Mouse (Mus musculus): ENCODE data around the gene Fsd1l.
"Not testable (repeated sequence)": the region's sequence is repeated elsewhere in the genome, so short reads cannot be mapped to it uniquely, and the experiment has no call there.

Fsd1l gene

DNA sequence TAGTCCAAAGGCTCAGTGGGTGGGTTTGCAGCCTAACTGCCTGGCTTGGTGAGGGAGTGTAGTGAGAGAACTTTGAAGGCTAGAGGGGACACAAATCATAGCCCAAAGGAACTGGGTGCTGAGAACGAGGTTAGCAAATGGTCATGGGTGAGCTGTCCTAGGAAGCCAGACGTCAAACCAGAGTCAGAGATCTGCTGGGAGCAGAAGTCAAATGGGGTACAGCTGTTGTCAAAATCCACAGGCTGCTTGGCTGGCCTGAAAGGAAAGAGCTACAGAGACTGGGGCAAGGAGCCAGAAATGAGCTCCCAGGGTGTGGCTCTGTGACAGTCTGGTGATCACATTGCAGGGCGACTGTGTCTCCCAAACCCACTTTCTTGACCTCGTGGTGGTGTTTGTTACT is 2.3 kb upstream of the Fsd1l start:
- DNase-seq (ENCODE audit: low read depth, low spot score): no peak

DNA sequence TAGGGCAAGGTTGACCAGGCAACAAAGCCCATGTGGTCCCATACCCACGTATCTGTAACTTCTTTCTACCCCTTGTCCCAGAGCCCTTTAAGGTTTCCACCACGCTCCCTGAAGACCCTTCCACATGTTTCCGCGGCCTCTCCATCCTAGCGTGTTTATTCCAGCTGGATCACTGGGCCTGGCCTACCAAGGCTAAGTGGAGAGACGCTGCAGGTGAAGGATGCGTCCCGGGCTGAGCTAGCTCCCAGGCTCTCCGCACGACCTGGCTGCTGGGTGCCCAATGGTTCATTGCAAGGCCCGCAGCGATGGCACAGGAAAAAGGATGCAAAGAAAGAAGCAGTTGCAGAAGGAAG is 332 bp upstream of the Fsd1l start:
- no peak for DNase-seq (ENCODE audit: low read depth, low spot score)

DNA sequence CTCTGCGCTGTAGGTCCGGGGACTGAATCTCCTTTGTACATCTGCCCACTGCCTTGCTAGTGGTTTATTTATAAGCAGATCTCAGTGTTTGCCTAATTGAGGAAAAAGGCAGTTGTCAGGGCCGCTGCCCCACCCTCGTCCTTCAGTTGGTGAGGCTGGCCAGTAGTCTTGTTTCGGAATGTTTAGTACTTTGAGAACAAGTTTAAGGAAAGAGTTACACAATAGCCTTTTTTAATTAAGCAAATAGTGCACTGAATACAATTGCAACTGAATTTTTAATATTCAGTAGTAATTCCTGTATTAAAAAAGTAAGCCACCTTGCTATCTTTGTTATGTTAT is 709 bp downstream of the Fsd1l start:
- DNase-seq (ENCODE audit: low read depth, low spot score): no peak

DNA sequence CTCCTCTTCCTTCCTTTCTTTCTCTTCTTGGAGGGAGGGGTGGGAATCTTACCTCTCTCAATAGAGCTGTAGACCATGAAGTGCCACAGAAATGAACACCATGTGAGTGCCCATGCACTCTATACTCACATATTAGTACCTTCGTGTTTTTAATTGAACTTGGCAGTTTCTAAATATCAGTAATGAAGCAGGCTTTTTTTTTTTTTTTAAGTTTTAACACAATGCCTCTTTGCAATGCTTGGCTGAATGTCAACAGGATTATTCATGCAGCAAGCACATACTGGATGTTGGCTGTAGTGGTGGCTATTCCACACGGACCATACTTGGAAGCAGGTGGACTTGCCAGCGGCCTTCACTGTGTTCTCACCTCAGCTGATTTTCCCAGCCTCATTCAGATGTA is 4.1 kb downstream of the Fsd1l start:
- no peak for DNase-seq (ENCODE audit: low read depth, low spot score)

DNA sequence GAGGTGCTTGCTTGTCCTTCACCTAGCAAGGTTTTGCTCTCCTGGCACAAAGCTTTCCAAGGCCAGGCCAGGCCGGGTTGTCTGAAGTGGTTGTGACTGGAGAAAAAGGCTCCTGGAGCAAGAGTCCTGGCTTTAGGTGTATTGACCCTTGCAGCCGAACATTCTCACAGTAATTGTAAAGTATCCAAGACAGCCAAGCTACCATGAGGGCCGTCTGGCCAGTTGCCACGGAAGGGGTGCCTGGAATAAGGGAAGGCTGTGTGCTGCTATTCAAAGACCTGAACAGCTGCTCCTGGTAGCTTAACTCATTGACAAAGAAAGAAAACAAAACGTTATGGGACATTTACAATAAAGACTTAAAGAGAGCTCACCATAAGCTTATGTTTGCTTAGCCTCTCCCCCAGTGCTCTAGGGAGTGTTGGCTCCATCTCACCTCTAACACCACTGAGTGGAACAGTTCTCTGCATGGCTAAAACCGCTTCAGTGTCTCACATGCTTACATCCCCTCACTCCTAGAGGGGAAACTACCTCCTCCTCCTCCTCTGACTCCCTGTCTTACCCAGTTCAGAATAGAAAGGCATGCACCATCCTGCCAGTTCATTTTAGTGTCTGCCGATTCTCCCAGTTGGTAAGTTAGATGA is 6.1 kb downstream of the Fsd1l start:
- no peak for DNase-seq (ENCODE audit: low read depth, low spot score)

DNA sequence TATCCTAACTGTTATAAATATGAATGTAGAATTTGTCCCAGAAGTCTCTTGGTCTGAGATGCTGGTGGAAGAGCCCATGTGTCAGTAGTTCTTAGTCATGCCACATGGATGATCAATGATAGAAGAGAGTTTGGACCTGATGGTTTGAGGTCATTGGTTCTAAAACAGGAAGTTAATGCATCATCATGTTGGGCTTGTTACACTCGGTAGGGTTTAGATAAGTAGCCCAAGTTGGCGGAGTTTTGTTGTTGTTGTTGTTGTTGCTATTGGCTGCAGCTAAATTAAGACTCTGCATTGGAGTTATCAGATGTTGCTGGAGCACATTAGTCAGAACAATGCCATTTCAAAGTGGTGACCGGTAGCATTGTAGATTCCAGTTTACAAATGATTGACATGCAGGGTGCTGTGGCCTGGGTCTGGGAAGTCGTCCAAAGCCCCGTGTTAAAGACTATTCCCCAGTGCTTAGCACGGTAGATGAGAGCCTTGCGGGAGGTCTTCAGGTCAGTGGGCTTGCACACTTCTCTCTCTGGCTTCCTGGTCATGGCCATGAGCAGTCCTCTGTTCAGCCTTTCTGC is 7.4 kb downstream of the Fsd1l start:
- no peak for DNase-seq (ENCODE audit: low read depth, low spot score)

DNA sequence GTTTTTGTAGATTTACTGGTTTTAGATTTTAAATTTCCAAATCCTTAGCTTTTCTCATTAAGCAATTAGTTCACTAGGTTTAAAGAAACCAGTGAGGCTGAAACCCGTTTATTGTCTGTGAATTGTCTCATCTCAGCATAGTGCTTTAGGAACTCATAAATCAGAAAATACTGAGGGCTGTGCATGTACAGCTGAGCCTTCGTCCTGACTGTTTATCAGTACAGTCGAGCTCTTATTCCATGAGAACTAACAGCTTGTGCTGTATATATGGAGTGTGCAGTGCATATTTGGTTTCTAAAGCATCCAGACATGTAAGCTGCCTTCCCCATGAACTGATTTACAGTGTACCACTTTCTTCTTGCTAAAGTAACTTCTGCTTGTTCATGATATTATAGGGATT is 26.8 kb downstream of the Fsd1l start:
- DNase-seq (ENCODE audit: low read depth, low spot score): no peak

DNA sequence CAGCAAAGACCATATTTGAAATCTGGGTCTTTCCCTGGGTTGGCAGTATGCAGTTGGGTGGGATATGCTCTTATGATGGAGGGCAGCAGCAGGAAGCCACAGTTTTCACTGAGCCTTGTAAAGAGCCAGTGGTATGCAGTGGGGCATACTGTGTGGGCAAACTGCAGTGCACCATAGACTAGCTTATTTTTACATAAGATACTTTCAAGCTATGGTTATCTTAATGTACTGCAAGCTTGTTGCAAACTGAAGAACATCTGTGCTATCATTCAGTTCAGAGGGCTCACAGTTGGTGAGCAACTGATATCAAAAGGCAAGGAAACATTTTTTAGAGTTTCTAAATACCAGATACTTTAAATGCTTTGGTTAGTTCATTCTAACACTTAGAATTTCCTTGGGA is 29.4 kb downstream of the Fsd1l start:
- no peak for DNase-seq (ENCODE audit: low read depth, low spot score)

DNA sequence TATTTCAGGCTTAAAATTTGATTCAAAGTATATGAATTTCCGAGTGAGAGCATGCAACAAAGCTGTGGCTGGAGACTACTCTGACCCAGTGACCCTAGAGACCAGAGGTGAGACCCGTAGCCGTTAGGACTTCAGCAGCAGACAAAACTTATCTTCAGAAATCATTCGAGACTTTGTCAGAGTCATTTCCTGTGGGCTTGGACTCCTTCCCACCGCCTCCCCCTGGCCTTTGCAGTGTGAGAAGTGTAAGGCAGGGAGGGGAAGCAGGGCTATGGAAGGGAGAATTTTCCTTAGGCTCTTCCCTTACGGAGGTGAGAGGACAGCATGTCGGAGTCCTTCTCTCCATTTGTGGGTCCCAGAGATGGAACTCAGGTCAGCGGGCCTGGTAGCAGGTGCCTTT is 50.8 kb downstream of the Fsd1l start:
- no peak for DNase-seq (ENCODE audit: low read depth, low spot score)

DNA sequence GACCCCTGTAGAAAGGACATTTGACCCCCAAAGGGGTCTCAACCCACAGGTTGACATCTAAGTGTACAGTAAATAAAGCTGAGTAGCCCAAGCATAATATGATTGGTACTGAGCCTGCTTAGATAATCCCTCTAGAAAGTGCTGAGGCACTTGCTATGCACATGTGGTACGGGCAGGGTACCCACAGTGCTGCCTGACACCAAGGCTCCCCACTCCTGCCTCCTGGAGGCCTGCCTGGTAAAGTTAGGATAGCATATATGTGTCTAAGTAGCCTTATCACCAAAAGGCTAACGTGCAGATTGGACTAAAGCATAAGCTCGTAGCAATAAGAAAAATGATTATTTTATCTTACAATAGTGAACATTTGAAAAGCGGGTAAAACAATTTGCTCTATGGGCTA is 57.7 kb downstream of the Fsd1l start:
- DNase-seq (ENCODE audit: low read depth, low spot score): no peak

DNA sequence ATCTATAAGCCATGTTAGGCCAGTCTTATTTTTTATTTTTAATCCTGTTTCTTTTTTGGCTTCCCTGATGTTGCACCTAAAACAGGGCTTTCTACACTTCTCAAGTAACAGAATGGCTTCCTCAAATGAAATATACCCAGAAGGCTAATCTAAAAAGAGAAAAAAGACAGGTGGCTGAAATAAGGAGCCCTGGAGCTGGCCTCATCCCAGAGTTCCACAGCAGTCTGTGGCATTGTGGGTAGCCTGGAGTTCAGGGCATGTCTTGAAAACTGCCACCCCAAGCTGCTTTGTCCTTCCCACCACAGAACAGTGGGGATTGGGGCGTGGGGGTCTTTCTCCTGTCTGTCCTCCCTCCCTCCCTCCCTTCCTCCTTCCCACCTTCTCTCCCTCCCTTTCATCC is 60.1 kb downstream of the Fsd1l start:
- DNase-seq (ENCODE audit: low read depth, low spot score): no peak

DNA sequence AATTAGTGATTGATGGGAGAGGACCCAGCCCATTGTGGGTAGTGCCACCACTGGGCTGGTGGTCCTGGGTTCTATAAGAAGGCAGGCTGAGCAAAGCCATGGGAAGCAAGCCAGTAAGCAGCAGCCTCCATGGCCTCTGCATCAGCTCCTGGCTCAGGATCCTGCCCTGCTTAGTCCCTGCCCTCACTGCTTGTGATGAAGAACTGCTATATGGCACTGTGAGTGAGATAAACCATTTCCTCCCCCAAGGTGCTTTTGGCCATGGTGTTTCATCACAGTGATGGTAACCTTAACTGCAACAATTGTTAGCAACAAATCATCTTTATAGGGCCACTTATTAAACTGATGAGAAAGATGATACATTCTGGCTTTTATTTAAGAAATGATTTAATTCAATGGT is 77.9 kb downstream of the Fsd1l start:
- DNase-seq (ENCODE audit: low read depth, low spot score): not testable (repeated sequence)

DNA sequence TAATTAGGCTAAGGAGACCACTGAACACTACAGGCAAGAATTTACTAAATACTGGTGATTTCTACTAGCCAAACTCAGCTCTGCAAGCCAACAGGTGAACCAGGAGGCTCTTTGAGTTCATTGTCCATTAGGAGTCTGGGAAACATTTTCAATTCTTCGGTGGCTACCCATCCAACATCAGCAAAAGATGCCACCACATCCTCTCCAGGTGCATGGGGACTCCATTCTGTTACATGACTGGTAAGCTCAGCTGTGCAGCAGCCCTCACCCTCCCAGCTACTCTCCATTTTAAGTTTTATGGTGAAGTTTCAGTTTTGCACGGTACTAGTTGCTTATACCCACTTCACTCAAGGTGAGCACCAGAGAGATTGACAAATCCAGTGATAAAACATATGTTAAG is 78.8 kb downstream of the Fsd1l start:
- DNase-seq (ENCODE audit: low read depth, low spot score): no peak

DNA sequence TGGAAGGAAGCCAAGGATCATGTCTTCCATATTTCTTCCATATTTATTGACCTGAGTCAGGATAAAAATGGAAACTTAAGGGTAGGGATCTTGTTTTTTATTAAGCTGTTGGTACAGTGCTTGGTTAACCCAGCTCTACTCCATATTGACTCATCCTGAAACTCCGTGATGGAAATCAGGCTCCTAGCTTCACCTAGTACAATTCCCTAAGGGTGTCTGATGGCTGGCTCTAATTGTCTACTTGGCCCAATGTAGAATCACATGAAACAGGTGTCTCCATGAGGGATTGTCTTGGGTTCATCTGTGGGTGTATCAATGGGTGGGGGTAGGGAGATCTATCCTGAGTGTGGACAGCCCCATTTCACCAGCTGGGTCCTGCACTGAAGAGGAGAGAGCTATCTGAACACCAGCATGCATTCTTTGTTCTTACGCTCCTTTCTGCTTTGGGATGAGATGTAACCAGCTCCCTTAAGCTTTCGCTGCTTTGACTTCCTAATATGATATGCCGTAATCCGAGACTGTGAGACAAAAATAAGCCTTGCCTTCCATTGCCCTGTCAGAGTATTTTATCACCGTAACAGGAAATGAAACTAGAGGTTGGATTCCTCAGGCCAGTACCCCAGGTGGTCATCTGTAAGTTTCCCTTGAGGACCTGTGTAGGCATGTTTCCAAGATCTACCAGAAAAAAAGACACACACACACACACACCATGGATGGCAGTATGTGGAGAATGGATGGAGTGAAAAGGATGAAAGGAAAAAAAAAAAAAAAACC is 79.5 kb downstream of the Fsd1l start:
- DNase-seq (ENCODE audit: low read depth, low spot score): no peak

DNA sequence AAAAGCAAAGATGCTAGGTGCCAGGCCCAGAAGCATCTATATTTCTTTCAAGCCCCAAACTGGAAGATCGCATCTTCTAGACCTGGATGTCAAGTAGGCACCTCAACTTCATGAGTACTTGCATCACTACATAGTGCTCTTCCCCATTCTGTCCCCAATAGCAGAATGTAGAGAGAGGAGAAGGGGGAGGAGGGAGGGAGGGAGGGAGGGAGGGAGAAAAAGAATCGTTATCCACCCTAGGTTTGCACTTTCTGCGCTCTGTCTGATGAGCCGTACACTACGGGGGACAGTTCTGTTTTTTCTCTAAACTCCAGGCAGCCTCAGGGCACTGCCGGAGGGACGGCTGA is 82.4 kb downstream of the Fsd1l start, which contains the start of gene Fktn:
Gene Fktn, plus strand, starts transcription at position 295 of the 347 bp plus-strand sequence.
- DNase-seq (ENCODE audit: low read depth, low spot score): no peak

DNA sequence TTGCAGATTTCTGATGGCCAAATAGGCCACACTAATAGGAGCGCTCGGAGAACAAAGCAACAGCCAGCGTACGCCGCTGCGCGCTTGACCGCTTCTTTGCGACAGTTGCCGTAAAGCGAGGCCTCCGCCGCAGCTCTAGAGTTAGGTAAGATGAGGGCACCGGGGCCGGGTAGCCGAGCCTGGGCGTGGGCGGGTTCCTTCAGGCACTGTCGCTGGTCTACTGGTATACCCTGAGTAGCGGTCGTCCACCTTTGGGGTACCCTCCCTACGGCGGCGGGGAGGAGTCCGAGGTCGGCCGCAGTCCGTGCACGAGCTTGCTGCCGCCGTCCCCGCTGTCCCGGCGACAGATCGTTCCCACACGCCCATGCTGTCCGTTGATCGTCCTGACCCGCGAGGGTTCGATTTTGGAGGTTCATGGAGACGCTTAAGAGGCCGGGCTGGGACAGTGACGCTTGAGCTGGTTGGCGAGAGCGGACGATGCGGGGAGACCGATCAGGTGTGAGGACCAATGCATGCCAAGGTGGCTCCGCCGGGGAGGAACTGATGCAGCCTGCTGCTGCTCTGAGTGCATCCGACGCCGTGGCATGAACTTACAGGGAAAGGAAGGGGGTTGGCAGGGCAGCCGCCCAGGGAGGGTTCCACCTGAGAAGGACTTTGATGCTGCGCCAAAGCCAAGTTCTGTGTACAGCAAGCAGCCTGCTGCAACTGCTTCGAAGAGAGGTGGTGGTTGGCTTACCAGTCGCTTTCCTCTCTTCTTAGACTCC is 83.0 kb downstream of the Fsd1l start:
- peak; percentile 87 for DNase-seq (ENCODE audit: low read depth, low spot score)

DNA sequence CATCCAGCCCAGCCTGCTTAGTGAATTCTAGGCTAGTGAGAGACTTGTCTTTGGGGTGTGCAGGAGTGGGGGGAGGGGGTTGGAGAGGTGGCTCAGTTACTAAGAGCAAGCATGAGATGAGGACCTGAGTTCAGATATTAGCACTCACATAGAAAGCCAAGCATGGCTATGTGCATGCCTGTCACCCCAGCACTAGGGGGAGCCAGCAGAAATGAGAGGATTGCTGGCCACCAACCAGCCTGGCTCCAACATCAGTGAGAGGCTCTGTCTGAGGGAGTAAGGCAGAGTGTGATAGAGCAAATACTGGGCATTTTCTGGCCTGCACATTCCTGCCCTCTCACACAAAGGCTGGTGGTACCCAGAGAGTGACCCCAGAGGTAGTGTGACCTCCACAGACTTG is 84.7 kb downstream of the Fsd1l start:
- no peak for DNase-seq (ENCODE audit: low read depth, low spot score)

DNA sequence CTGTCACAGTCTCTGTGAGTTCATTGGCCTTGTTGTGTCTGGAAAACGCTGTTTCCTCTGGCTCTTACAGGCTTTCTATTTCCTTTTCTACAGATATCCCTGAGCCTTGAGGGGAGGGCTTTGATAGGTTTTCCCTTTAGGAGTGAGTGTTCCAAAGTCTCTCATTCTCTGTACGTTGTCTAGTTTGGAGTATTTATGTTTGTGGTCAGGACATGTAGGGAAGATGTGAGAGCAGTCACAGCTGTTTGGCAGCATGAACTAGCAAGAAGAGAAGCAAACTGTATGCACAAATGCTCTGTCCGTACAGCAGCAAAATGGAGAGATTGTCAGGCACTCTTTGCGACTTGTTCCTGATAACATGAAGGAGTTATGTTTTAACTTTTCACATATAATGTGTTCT is 86.3 kb downstream of the Fsd1l start:
- no peak for DNase-seq (ENCODE audit: low read depth, low spot score)

DNA sequence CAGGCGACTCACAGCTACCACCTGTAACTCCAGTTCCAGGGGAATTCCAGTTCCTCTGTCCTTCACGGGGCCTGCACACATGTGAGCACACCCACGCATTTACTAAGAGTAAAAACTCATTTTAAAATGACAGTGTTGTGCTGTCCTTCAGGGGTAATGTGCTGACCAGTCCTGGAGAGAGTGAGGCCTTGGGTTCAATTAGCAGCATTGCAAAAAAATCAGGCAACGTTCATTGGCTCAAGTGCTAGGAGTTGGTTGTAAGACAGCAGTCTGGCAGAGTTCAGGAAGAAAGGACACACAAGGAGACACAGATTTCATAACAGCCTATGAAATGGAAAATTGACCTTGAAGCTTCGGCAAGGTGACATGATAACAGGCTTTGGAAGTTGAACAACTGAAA is 87.0 kb downstream of the Fsd1l start:
- DNase-seq (ENCODE audit: low read depth, low spot score): no peak

DNA sequence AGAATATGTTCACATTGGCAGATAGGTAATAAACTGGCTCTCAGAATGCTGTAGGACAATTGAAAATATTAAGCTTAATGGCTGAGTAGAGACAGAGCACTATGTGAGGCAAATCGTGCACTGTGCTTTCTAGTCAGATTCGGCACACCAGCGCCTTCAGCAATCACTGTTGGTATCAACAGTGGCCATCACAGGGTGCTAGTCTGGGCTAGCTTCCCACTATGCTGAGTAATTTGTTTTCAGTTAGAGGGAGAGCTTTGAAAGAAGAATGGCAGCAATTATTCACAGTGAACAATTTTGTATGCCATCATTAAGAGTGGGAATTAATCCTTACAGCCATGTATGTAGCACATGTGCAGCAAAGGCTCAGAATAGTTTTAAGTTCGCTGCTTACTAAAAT is 91.2 kb downstream of the Fsd1l start:
- peak; percentile 10 for DNase-seq (ENCODE audit: low read depth, low spot score)

DNA sequence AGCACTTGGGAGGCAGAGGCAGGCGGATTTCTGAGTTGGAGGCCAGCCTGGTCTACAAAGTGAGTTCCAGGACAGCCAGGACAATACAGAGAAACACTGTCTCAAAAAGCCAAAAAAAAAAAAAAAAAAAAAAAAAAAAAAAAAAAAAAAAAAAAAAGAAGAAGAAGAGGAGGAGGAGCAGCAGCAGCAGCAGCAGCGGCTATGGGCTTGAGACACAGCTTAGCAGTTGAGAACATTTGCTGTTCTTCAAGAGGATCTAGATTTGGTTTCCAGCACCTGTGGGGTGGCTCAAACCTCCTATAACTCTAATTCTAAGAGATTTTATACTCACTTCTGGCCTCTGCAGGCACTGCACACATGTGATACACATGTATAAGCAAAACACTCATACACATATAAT is 94.8 kb downstream of the Fsd1l start:
- not testable (repeated sequence) for DNase-seq (ENCODE audit: low read depth, low spot score)

DNA sequence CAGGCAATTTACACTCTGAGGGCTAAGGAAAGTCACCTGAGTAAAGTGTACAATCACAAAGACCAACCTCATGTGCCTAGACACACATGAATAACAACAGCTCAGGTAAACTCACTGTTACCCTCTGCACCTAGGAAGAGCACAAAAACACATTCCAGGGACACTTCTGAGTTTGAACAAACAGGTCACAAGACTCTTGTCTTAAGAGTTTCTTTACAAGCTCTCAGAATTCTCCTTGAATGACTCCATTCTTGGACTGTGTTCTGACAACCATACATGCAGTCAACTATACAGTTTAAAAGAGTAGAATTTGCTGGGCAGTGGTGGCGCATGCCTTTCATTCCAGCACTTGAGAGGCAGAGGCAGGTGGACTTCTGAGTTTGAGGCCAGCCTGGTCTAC is 96.8 kb downstream of the Fsd1l start:
- no peak for DNase-seq (ENCODE audit: low read depth, low spot score)
